Mouse (Mus musculus): ENCODE measurements at regions not wholly inside any gene's neighbourhood (a gene's known extent, or its start where the extent isn't known, plus 50 kb on each side); places are given as distances from the start of the nearest gene placed in this dataset.

DNA sequence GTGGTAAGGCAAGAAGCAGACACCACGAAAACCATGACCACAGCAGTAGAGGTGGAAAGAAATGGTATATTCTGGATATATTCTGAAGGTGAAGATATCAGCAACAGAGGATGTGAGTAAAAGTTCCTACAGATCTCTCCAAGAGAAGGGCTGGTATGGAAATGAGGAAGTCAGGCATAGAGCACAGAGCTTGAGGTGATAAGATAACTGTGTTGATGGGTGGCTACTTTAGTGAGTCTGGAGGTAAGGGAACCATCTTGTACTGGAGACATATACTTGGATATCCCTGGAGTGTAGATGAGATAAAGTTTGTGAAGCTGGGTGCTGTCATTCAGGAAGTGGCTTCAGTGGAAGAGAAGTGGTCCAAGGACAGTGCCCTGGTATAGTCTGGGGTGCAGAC, 85.5 kb upstream of the Bmp4 start:
- H3K4me1 ChIP-seq = no peaks in the 10 kb centered on the region
- no peak overlapping the region for H3K9ac ChIP-seq
- ATAC-seq (replicated peaks) = no peak
- no peaks in the 10 kb centered on the region for H3K9me3 ChIP-seq
- no peak overlapping the region for H3K27ac ChIP-seq
- no peak overlapping the region for H3K4me2 ChIP-seq
- no peaks in the 10 kb centered on the region for H3K36me3 ChIP-seq (replicated peaks)
- H3K4me3 ChIP-seq = no peak overlapping the region
- 77% methylated on average over 1 of the region's 1 CpGs for WGBS
- no peaks in the 10 kb centered on the region for H3K27me3 ChIP-seq (replicated peaks)

- Histone ChIP-seq H3K9ac (no peak overlapping the region), H3K27ac (no peak overlapping the region), H3K4me2 (no peak overlapping the region), H3K36me3 (replicated peaks) (no peaks in the 10 kb centered on the region), H3K27me3 (replicated peaks) (no peaks in the 10 kb centered on the region), H3K4me3 (no peak overlapping the region), H3K4me1 (no peaks in the 10 kb centered on the region), H3K9me3 (no peaks in the 10 kb centered on the region)
- ATAC-seq (replicated peaks) = no peak
These were observed 72.5 kb upstream of the Bmp4 start for GRCm38 (mm10) chr14:46462967-46463366.

- Histone ChIP-seq H3K27ac (no peak overlapping the region), H3K36me3 (replicated peaks) (no peaks in the 10 kb centered on the region), H3K9me3 (no peaks in the 10 kb centered on the region), H3K9ac (no peak overlapping the region), H3K27me3 (replicated peaks) (no peaks in the 10 kb centered on the region), H3K4me2 (no peak overlapping the region), H3K4me1 (no peaks in the 10 kb centered on the region), H3K4me3 (no peak overlapping the region)
- WGBS = 83% methylated on average over 4 of the region's 4 CpGs
- ATAC-seq (replicated peaks) = no peak
These were observed 71.5 kb upstream of the Bmp4 start for GRCm38 (mm10) chr14:46461960-46462359.

GRCm38 (mm10) chr14:46454500-46454899, 64.0 kb upstream of the Bmp4 start:
- ATAC-seq (replicated peaks) = no peak
- 75% methylated on average over 6 of the region's 6 CpGs for WGBS
- H3K4me3 ChIP-seq = no peak overlapping the region
- no peak overlapping the region for H3K9ac ChIP-seq
- no peaks in the 10 kb centered on the region for H3K4me1 ChIP-seq
- H3K27ac ChIP-seq = no peak overlapping the region
- no peaks in the 10 kb centered on the region for H3K36me3 ChIP-seq (replicated peaks)
- H3K27me3 ChIP-seq (replicated peaks) = no peaks in the 10 kb centered on the region
- no peak overlapping the region for H3K4me2 ChIP-seq
- no peaks in the 10 kb centered on the region for H3K9me3 ChIP-seq

GRCm38 (mm10) chr14:46441696-46442095, 51.2 kb upstream of the Bmp4 start:
- H3K4me3 ChIP-seq = no peak overlapping the region
- H3K27me3 ChIP-seq (replicated peaks) = no peaks in the 10 kb centered on the region
- H3K9ac ChIP-seq = no peak overlapping the region
- H3K4me1 ChIP-seq = no peaks in the 10 kb centered on the region
- 95% methylated on average over 6 of the region's 6 CpGs for WGBS
- ATAC-seq (replicated peaks) = no peak
- no peaks in the 10 kb centered on the region for H3K36me3 ChIP-seq (replicated peaks)
- H3K9me3 ChIP-seq = no peaks in the 10 kb centered on the region
- H3K4me2 ChIP-seq = no peak overlapping the region
- no peak overlapping the region for H3K27ac ChIP-seq
